8 mouse cellular contexts compared by ENCODE assay signal in the genomic region with DNA sequence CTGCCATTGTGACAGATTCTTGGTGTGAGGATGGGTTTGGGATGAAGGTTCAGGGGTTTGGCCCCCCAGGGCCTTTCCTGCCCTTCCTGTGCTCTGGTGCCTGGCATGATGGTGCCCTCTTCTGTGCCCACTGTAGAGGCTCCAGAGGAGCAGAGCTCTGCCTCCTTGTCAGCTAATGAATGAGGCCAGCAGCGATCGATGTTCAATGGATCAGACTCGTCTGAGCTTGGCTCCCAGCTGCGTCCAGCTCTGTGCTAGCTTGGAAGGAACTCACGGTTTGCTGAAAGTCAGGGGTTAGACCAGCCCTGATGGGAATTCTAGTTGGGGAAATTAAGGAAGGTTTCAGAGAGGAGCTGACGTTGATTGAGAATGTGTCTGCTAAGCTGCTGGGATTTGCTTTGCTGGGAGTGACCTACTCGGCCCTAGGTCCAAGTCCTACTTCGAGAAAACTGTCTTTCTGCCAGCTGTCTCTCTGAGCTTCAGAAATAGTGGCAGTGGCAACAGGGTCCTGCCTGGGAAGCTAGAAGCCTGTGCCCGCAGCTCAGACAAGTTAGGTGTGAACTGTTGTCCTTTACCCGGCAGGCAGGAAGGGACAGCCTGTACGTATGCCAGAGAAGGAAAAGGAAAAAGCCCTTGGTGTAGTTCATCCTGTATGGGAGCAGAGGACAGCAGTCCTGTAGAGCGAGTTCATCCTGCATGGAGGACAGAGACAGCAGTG.
DNase-seq lines count a peak whose midpoint lies in the region; ATAC-seq and TF ChIP-seq lines count a peak whose summit lies in the region.

No protein-coding gene starts in this region.

- no peaks in the 10 kb centered on the region for H3K27me3 ChIP-seq in embryonic facial prominence, embryonic 11.5 days (ENCODE audit: control insufficient read depth, insufficient read depth, low read length)
- no peaks in the 10 kb centered on the region for H3K27me3 ChIP-seq in hindbrain, embryonic 16.5 days (replicated peaks; ENCODE audit: control insufficient read depth, insufficient read depth, low read length)

- no peak for TF ChIP-seq CTCF in gastrocnemius, adult 2 months (IDR thresholded peaks at IDR 0.05)

- H3K4me1 ChIP-seq in embryonic facial prominence, embryonic 11.5 days (ENCODE audit: control insufficient read depth, insufficient read depth, low read length) = peaks cover 36% of the 10 kb centered on the region
- H3K4me1 ChIP-seq in hindbrain, embryonic 16.5 days (ENCODE audit: control insufficient read depth, insufficient read depth, low read depth, low read length) = peaks cover 34% of the 10 kb centered on the region

- H3K4me3 ChIP-seq in gastrocnemius, adult 2 months = peak overlapping the region; percentile 75
- H3K4me3 ChIP-seq in embryonic facial prominence, embryonic 11.5 days (ENCODE audit: low read depth, low read length) = peak overlapping the region; percentile 89
- no peak overlapping the region for H3K4me3 ChIP-seq in hindbrain, embryonic 16.5 days (ENCODE audit: low read length)

- peak overlapping the region; percentile 83 for H3K4me2 ChIP-seq in embryonic facial prominence, embryonic 11.5 days (ENCODE audit: low read depth, low read length)
- peak overlapping the region; percentile 91 for H3K4me2 ChIP-seq in hindbrain, embryonic 16.5 days (ENCODE audit: low read length)

- H3K27ac ChIP-seq in gastrocnemius, adult 2 months = peak overlapping the region; percentile 87
- H3K27ac ChIP-seq in embryonic facial prominence, embryonic 11.5 days (replicated peaks; ENCODE audit: low read depth, low read length) = no peak overlapping the region
- H3K27ac ChIP-seq in hindbrain, embryonic 16.5 days (ENCODE audit: low read depth, low read length) = peak overlapping the region; percentile 33; the same call in 1 of the 2 replicates

- 40% methylated on average over 12 of the region's 12 CpGs for WGBS in embryonic facial prominence, embryonic 11.5 days
- WGBS in hindbrain, embryonic 16.5 days = 32% methylated on average over 12 of the region's 12 CpGs

- ATAC-seq in embryonic facial prominence, embryonic 11.5 days (replicated peaks; ENCODE audit: insufficient number of reproducible peaks, low FRiP score, low TSS enrichment, low read depth) = no peak
- no peak for ATAC-seq in hindbrain, embryonic 16.5 days
- no peak for ATAC-seq in CD4-positive, CD25-positive, alpha-beta regulatory T cell, adult 4 months

- H3K9ac ChIP-seq in embryonic facial prominence, embryonic 11.5 days (replicated peaks; ENCODE audit: low read length) = peak overlapping the region; percentile 92
- H3K9ac ChIP-seq in hindbrain, embryonic 16.5 days (ENCODE audit: low read depth, low read length) = no peak overlapping the region

- intact Hi-C loops in gastrocnemius, adult 2 months (cut with DNase I) = loop anchor here (5.0 kb wide), 1 partner anchor 76 kb away; no protein-coding TSS in a partner anchor

- no peaks in the 10 kb centered on the region for H3K9me3 ChIP-seq in embryonic facial prominence, embryonic 11.5 days (replicated peaks; ENCODE audit: control insufficient read depth, low read length)
- no peaks in the 10 kb centered on the region for H3K9me3 ChIP-seq in hindbrain, embryonic 16.5 days (ENCODE audit: control insufficient read depth, low read length)

- no peaks in the 10 kb centered on the region for H3K36me3 ChIP-seq in embryonic facial prominence, embryonic 11.5 days (replicated peaks; ENCODE audit: control insufficient read depth, insufficient read depth, low read depth, low read length)
- H3K36me3 ChIP-seq in hindbrain, embryonic 16.5 days (ENCODE audit: control insufficient read depth, insufficient read depth, low read length) = no peaks in the 10 kb centered on the region

- DNase-seq in gastrocnemius, adult 2 months = no peak
- no peak for DNase-seq in gastrocnemius, postnatal 25 days
- DNase-seq in embryonic facial prominence, embryonic 11.5 days (ENCODE audit: low spot score) = no peak
- peak; percentile 38 for DNase-seq in lung, postnatal 25 days (ENCODE audit: low spot score)
- DNase-seq in adrenal gland, adult (ENCODE audit: inconsistent age in 2 of 2, low spot score in 1 of 2) = no peak
- DNase-seq in ovary, postnatal 36 days (ENCODE audit: low spot score) = no peak
